Mouse (Mus musculus): Measurements from ENCODE around the gene Eng. TPM values are rescaled to one million over a fixed set of nuclear protein-coding genes. Genes with fewer than 3 reads are reported as not detected.

Eng gene
- polyA plus RNA-seq, 1 experiment = 228 TPM

GRCm38 (mm10) chr2:32637778-32638281 lies 8.6 kb upstream of the Eng start:
- Histone ChIP-seq H3K36me3 (ENCODE audit: control insufficient read depth, insufficient read depth, low read length) (no peaks in the 10 kb centered on the region), H3K4me3 (ENCODE audit: insufficient read depth, low read depth, low read length) (no peak overlapping the region), H3K27me3 (replicated peaks; ENCODE audit: control insufficient read depth, insufficient read depth, low read length) (no peaks in the 10 kb centered on the region), H3K4me1 (ENCODE audit: control insufficient read depth, insufficient read depth, low read length) (no peaks in the 10 kb centered on the region), H3K27ac (ENCODE audit: insufficient read depth, low read depth, low read length) (peak overlapping the region; percentile 81)
- no peak for TF ChIP-seq CTCF (conservative IDR thresholded peaks at IDR 0.05; ENCODE audit: insufficient read depth, insufficient read length, low read depth, low read length)
- no peak for TF ChIP-seq POLR2A (IDR thresholded peaks at IDR 0.05; ENCODE audit: low read depth, low read length)
- DNase-seq = peak; percentile 90
- 31% methylated on average over 11 of the region's 11 CpGs for WGBS

DNA sequence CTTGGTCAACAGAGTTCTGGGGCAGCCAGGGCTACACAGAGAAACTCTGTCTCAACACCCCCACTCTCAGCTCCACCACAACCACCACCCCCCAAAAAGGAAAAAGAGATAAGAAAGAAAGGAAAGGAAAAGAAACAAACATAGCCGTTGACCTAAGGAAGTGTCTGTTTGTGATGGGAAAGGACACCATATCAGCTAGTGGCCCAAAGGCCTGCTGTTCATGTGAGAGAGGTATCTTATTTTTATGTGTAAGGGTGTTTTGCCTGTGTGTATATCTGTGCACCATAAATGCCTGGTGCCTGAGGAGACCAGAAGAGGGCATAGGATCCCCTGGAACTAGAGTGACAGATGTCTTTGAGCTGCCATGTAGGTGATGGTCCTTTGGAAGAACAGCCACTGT lies 6.8 kb upstream of the Eng start:
- H3K4me1 ChIP-seq (ENCODE audit: control insufficient read depth, insufficient read depth, low read length) = 0 out of 2 replicates have a peak, but pooled peaks cover 2% of the 10 kb centered on the region
- TF ChIP-seq POLR2A (IDR thresholded peaks at IDR 0.05; ENCODE audit: low read depth, low read length) (no peak), CTCF (conservative IDR thresholded peaks at IDR 0.05; ENCODE audit: insufficient read depth, insufficient read length, low read depth, low read length) (no peak)
- DNase-seq = no peak
- H3K4me3 ChIP-seq (ENCODE audit: insufficient read depth, low read depth, low read length) = no peak overlapping the region
- 65% methylated on average over 1 of the region's 1 CpGs for WGBS
- no peaks in the 10 kb centered on the region for H3K27me3 ChIP-seq (replicated peaks; ENCODE audit: control insufficient read depth, insufficient read depth, low read length)
- no peaks in the 10 kb centered on the region for H3K36me3 ChIP-seq (ENCODE audit: control insufficient read depth, insufficient read depth, low read length)
- no peak overlapping the region for H3K27ac ChIP-seq (ENCODE audit: insufficient read depth, low read depth, low read length)

- 58% methylated on average over 6 of the region's 6 CpGs for WGBS
- no peaks in the 10 kb centered on the region for H3K27me3 ChIP-seq (replicated peaks; ENCODE audit: control insufficient read depth, insufficient read depth, low read length)
- TF ChIP-seq POLR2A (IDR thresholded peaks at IDR 0.05; ENCODE audit: low read depth, low read length) (no peak), CTCF (conservative IDR thresholded peaks at IDR 0.05; ENCODE audit: insufficient read depth, insufficient read length, low read depth, low read length) (no peak)
- no peak overlapping the region for H3K27ac ChIP-seq (ENCODE audit: insufficient read depth, low read depth, low read length)
- no peaks in the 10 kb centered on the region for H3K36me3 ChIP-seq (ENCODE audit: control insufficient read depth, insufficient read depth, low read length)
- H3K4me1 ChIP-seq (ENCODE audit: control insufficient read depth, insufficient read depth, low read length) = peaks cover 7% of the 10 kb centered on the region
- DNase-seq = no peak
- H3K4me3 ChIP-seq (ENCODE audit: insufficient read depth, low read depth, low read length) = no peak overlapping the region
These were observed 5.8 kb upstream of the Eng start for GRCm38 (mm10) chr2:32640550-32641051.

GRCm38 (mm10) chr2:32641810-32642209 lies 4.6 kb upstream of the Eng start:
- Histone ChIP-seq H3K27me3 (replicated peaks; ENCODE audit: control insufficient read depth, insufficient read depth, low read length) (no peaks in the 10 kb centered on the region), H3K27ac (ENCODE audit: insufficient read depth, low read depth, low read length) (no peak overlapping the region), H3K36me3 (ENCODE audit: control insufficient read depth, insufficient read depth, low read length) (no peaks in the 10 kb centered on the region), H3K4me1 (ENCODE audit: control insufficient read depth, insufficient read depth, low read length) (peaks cover 7% of the 10 kb centered on the region), H3K4me3 (ENCODE audit: insufficient read depth, low read depth, low read length) (no peak overlapping the region)
- no peak for TF ChIP-seq CTCF (conservative IDR thresholded peaks at IDR 0.05; ENCODE audit: insufficient read depth, insufficient read length, low read depth, low read length)
- TF ChIP-seq POLR2A (IDR thresholded peaks at IDR 0.05; ENCODE audit: low read depth, low read length) = no peak
- DNase-seq = no peak
- WGBS = 81% methylated on average over 5 of the region's 5 CpGs

DNA sequence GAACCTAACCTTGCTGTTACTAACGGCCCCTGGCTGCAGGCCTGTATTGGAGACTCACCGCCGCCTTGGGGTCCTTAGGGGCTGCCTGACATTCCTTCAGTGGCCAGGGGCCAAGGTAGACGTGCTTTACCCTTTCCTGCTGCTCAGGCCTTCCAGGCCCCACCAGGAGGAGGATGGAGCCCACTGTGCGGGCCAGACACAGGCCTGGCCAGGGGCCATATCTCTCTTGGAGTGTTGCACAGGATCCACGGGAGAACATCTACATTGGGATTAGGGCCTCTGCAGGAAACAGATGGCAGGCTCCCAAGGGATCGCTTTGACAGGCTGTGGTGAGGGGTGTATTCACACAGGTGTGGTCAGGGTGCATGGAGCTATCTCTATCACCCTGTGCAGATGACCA lies 3.6 kb upstream of the Eng start:
- H3K27ac ChIP-seq (ENCODE audit: insufficient read depth, low read depth, low read length) = peak overlapping the region; percentile 47; the same call in 1 of the 2 replicates
- 74% methylated on average over 7 of the region's 7 CpGs for WGBS

GRCm38 (mm10) chr2:32644083-32644482 lies 2.3 kb upstream of the Eng start:
- no peaks in the 10 kb centered on the region for H3K27me3 ChIP-seq (replicated peaks; ENCODE audit: control insufficient read depth, insufficient read depth, low read length)
- TF ChIP-seq CTCF (conservative IDR thresholded peaks at IDR 0.05; ENCODE audit: insufficient read depth, insufficient read length, low read depth, low read length) (no peak), POLR2A (IDR thresholded peaks at IDR 0.05; ENCODE audit: low read depth, low read length) (no peak)
- 81% methylated on average over 9 of the region's 9 CpGs for WGBS
- no peak for DNase-seq
- no peaks in the 10 kb centered on the region for H3K36me3 ChIP-seq (ENCODE audit: control insufficient read depth, insufficient read depth, low read length)
- no peak overlapping the region for H3K4me3 ChIP-seq (ENCODE audit: insufficient read depth, low read depth, low read length)
- H3K27ac ChIP-seq (ENCODE audit: insufficient read depth, low read depth, low read length) = no peak overlapping the region
- H3K4me1 ChIP-seq (ENCODE audit: control insufficient read depth, insufficient read depth, low read length) = peaks cover 7% of the 10 kb centered on the region

More for the DNA sequence above, 3.6 kb upstream of the Eng start:
- peak; percentile 78 for DNase-seq
- no peaks in the 10 kb centered on the region for H3K27me3 ChIP-seq (replicated peaks; ENCODE audit: control insufficient read depth, insufficient read depth, low read length)
- no peaks in the 10 kb centered on the region for H3K36me3 ChIP-seq (ENCODE audit: control insufficient read depth, insufficient read depth, low read length)
- H3K4me3 ChIP-seq (ENCODE audit: insufficient read depth, low read depth, low read length) = no peak overlapping the region
- TF ChIP-seq POLR2A (IDR thresholded peaks at IDR 0.05; ENCODE audit: low read depth, low read length) = no peak
- TF ChIP-seq CTCF (conservative IDR thresholded peaks at IDR 0.05; ENCODE audit: insufficient read depth, insufficient read length, low read depth, low read length) = no peak
- peaks cover 7% of the 10 kb centered on the region for H3K4me1 ChIP-seq (ENCODE audit: control insufficient read depth, insufficient read depth, low read length)

DNA sequence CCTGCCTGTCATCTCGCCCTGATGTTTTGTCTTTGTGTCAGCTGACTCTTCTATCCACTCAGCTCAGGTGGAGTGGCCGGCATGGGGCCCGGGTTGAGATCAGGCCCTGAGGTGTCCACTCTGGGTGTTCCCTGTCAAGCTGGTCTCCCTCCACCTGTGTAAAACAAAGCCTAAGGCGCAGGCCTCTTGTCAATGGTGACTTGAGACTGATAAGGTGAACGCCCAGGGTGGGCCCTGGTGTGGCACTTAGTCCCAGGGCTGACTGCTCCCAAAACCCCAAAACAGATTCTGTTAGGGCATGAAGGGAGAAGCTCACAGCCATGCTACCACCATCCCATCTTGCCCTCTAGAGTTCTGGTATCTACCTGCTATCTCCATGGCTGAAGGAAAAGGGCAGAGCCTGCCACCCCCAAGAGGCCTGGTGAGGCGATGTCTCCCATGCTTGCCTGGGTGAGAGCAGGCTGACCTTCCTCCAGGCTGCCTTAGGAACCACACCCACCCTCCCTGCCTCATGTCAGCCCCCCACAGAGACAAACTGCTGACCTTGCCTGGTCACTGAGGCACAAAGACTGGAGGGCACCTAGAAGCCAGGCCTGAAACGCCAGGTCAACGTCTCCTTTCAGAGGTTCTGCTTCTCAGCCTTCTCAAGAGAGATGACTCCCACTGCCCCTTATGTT lies 1.5 kb upstream of the Eng start:
- Histone ChIP-seq H3K27me3 (replicated peaks; ENCODE audit: control insufficient read depth, insufficient read depth, low read length) (no peaks in the 10 kb centered on the region), H3K36me3 (ENCODE audit: control insufficient read depth, insufficient read depth, low read length) (no peaks in the 10 kb centered on the region), H3K4me3 (ENCODE audit: insufficient read depth, low read depth, low read length) (no peak overlapping the region), H3K4me1 (ENCODE audit: control insufficient read depth, insufficient read depth, low read length) (peaks cover 7% of the 10 kb centered on the region), H3K27ac (ENCODE audit: insufficient read depth, low read depth, low read length) (0 out of 2 replicates have a peak overlapping the region, but pooled peaks have one; percentile 1)
- DNase-seq = no peak
- TF ChIP-seq CTCF (conservative IDR thresholded peaks at IDR 0.05; ENCODE audit: insufficient read depth, insufficient read length, low read depth, low read length) (no peak), POLR2A (IDR thresholded peaks at IDR 0.05; ENCODE audit: low read depth, low read length) (no peak)
- WGBS = 79% methylated on average over 8 of the region's 8 CpGs

Measured in kidney, adult 2 months (tissue).